Comparison of ENCODE assay signal across 9 mouse cellular contexts in genomic region chr2:103086432-103086831, GRCm38 (mm10). TPM values are rescaled to one million over a fixed set of nuclear protein-coding genes. Genes with fewer than 3 reads are reported as not detected.
DNase-seq lines count a peak whose midpoint lies in the region; ATAC-seq and TF ChIP-seq lines count a peak whose summit lies in the region.
"Had no signal": no experiment of that assay in that cellular context is flagged by ENCODE, and none has a peak within 500 bp of the region (broad histone marks: within the 10 kb centered on the region; RNA-seq: fewer than 3 reads in every experiment).

No protein-coding gene starts in this region.

- no peak for ATAC-seq in kidney, postnatal 0 days (replicated peaks; ENCODE audit: low FRiP score, low read depth)
- ATAC-seq in kidney, embryonic 15.5 days (replicated peaks; ENCODE audit: low FRiP score), result no peak
- ATAC-seq in CD4-positive, CD25-positive, alpha-beta regulatory T cell, adult 4 months, result peak; percentile 64
- no peak; the same call in 1 of the 2 replicates for ATAC-seq in midbrain, postnatal 0 days (ENCODE audit: low FRiP score)

- H3K27ac ChIP-seq in kidney, postnatal 0 days, result no peak overlapping the region
- no peak overlapping the region for H3K27ac ChIP-seq in kidney, embryonic 15.5 days
- H3K27ac ChIP-seq in midbrain, postnatal 0 days (ENCODE audit: low read depth, low read length), result no peak overlapping the region
- H3K27ac ChIP-seq: embryonic facial prominence, embryonic 13.5 days had no signal

- no peak overlapping the region for H3K4me2 ChIP-seq in kidney, postnatal 0 days (ENCODE audit: low read length)
- H3K4me2 ChIP-seq in kidney, embryonic 15.5 days, result no peak overlapping the region
- no peak overlapping the region for H3K4me2 ChIP-seq in midbrain, postnatal 0 days (ENCODE audit: low read depth, low read length, poor library complexity, severe bottlenecking)
- H3K4me2 ChIP-seq: embryonic facial prominence, embryonic 13.5 days had no signal

- peak; percentile 71 for DNase-seq in kidney, postnatal 0 days (ENCODE audit: low spot score)
- peak; percentile 56 for DNase-seq in A20 (ENCODE audit: low read depth, low spot score)
- peak; percentile 67 for DNase-seq in embryo, embryonic 11 days
- DNase-seq in midbrain, postnatal 0 days (ENCODE audit: low spot score), result peak; percentile 84
- no peak for DNase-seq in urinary bladder, adult 18-20 months (ENCODE audit: low spot score in 2 of 2)
- no peak for DNase-seq in kidney, postnatal 4 days

- H3K27me3 ChIP-seq in kidney, postnatal 0 days (ENCODE audit: insufficient read depth, low read length), result no peaks in the 10 kb centered on the region
- no peaks in the 10 kb centered on the region for H3K27me3 ChIP-seq in kidney, embryonic 15.5 days
- no peaks in the 10 kb centered on the region for H3K27me3 ChIP-seq in midbrain, postnatal 0 days (ENCODE audit: insufficient read depth, low read length)
- H3K27me3 ChIP-seq: embryonic facial prominence, embryonic 13.5 days had no signal

- WGBS in kidney, postnatal 0 days, result 0% methylated on average over 1 of the region's 1 CpGs
- 6% methylated on average over 1 of the region's 1 CpGs for WGBS in kidney, embryonic 15.5 days
- WGBS in midbrain, postnatal 0 days, result 13% methylated on average over 1 of the region's 1 CpGs

- H3K4me1 ChIP-seq in kidney, postnatal 0 days (replicated peaks; ENCODE audit: insufficient read depth, low read length), result no peaks in the 10 kb centered on the region
- H3K4me1 ChIP-seq in kidney, embryonic 15.5 days, result no peaks in the 10 kb centered on the region
- H3K4me1 ChIP-seq in midbrain, postnatal 0 days (ENCODE audit: insufficient read depth, low read length), result no peaks in the 10 kb centered on the region
- H3K4me1 ChIP-seq: embryonic facial prominence, embryonic 13.5 days had no signal

- TF ChIP-seq CTCF in kidney, postnatal 0 days (IDR thresholded peaks at IDR 0.05; ENCODE audit: low read depth), result peak; percentile 89
- peak; percentile 92 for TF ChIP-seq CTCF in midbrain, postnatal 0 days (IDR thresholded peaks at IDR 0.05)

- H3K4me3 ChIP-seq in kidney, postnatal 0 days (replicated peaks; ENCODE audit: low read depth, low read length), result no peak overlapping the region
- no peak overlapping the region for H3K4me3 ChIP-seq in kidney, embryonic 15.5 days (replicated peaks)
- no peak overlapping the region for H3K4me3 ChIP-seq in midbrain, postnatal 0 days (ENCODE audit: low read depth, low read length)
- H3K4me3 ChIP-seq: embryonic facial prominence, embryonic 13.5 days had no signal

- 0 out of 2 replicates have a peak, but pooled peaks cover 8% of the 10 kb centered on the region for H3K36me3 ChIP-seq in kidney, postnatal 0 days (ENCODE audit: insufficient read depth, low read length)
- H3K36me3 ChIP-seq in kidney, embryonic 15.5 days, result peaks cover 25% of the 10 kb centered on the region
- no peaks in the 10 kb centered on the region for H3K36me3 ChIP-seq in midbrain, postnatal 0 days (ENCODE audit: insufficient read depth, low read length)

- no peak overlapping the region for H3K9ac ChIP-seq in kidney, postnatal 0 days (ENCODE audit: low read depth, low read length)
- H3K9ac ChIP-seq in kidney, embryonic 15.5 days, result no peak overlapping the region
- no peak overlapping the region for H3K9ac ChIP-seq in midbrain, postnatal 0 days (replicated peaks; ENCODE audit: low read length, poor library complexity, severe bottlenecking)
- H3K9ac ChIP-seq: embryonic facial prominence, embryonic 13.5 days had no signal

- no peaks in the 10 kb centered on the region for H3K9me3 ChIP-seq in kidney, postnatal 0 days (replicated peaks; ENCODE audit: low read length)
- H3K9me3 ChIP-seq in kidney, embryonic 15.5 days (replicated peaks), result no peaks in the 10 kb centered on the region
- H3K9me3 ChIP-seq in midbrain, postnatal 0 days (ENCODE audit: low read length), result no peaks in the 10 kb centered on the region
- H3K9me3 ChIP-seq: embryonic facial prominence, embryonic 13.5 days had no signal

RNA-seq across cellular contexts. Expression of gene Apip, which starts 13.0 kb away (rescaled TPM):
- polyA plus RNA-seq in kidney, postnatal 0 days (2015; fragmentation: Nextera tagmentation; extraction: Ambion mirVana), result 56.0 and 56.9 TPM in 2 replicates
- polyA plus RNA-seq in kidney, embryonic 15.5 days (2015; fragmentation: Nextera tagmentation; extraction: Ambion mirVana), result 62.9 and 66.1 TPM in 2 replicates
- 10 to 100 TPM; 19.3 to 28.6 TPM for polyA plus RNA-seq in CD4-positive, CD25-positive, alpha-beta regulatory T cell, adult 4 months (2017; shearing (Covaris generic))
- 17.0 and 35.2 TPM in 2 replicates for total RNA-seq in midbrain, postnatal 0 days (2014; rRNA removed)
- 29.5 and 33.2 TPM in 2 replicates for polyA plus RNA-seq in midbrain, postnatal 0 days (2015; fragmentation: Nextera tagmentation; extraction: Ambion mirVana)

RNA-seq across cellular contexts. Expression of gene Pdhx, which starts 13.1 kb away (rescaled TPM):
- 41.7 and 46.5 TPM in 2 replicates for polyA plus RNA-seq in kidney, postnatal 0 days (2015; fragmentation: Nextera tagmentation; extraction: Ambion mirVana)
- 43.0 and 45.0 TPM in 2 replicates for polyA plus RNA-seq in kidney, embryonic 15.5 days (2015; fragmentation: Nextera tagmentation; extraction: Ambion mirVana)
- 10 to 100 TPM; 17.0 to 24.1 TPM for polyA plus RNA-seq in CD4-positive, CD25-positive, alpha-beta regulatory T cell, adult 4 months (2017; shearing (Covaris generic))
- 47.2 and 53.2 TPM in 2 replicates for total RNA-seq in midbrain, postnatal 0 days (2014; rRNA removed)
- polyA plus RNA-seq in midbrain, postnatal 0 days (2015; fragmentation: Nextera tagmentation; extraction: Ambion mirVana), result 66.3 and 69.1 TPM in 2 replicates

Comparison
In these comparisons a context has a peak if more than half of its experiments do, and no peak if none do; other contexts are left out.
1. DNase-seq: peak in kidney, postnatal 0 days (single experiment), A20 (single experiment), embryo, embryonic 11 days (single experiment) and midbrain, postnatal 0 days (single experiment); none in urinary bladder, adult 18-20 months (0 of 2) and kidney, postnatal 4 days (0 of 2).